In genomic region chr17:27777823-27778222, GRCm38 (mm10) we compare ENCODE assay signal across 13 mouse cellular contexts. TPM values are rescaled to one million over a fixed set of nuclear protein-coding genes. Genes with fewer than 3 reads are reported as not detected.
DNase-seq lines count a peak whose midpoint lies in the region; ATAC-seq and TF ChIP-seq lines count a peak whose summit lies in the region.
"Had no signal": no experiment of that assay in that cellular context is flagged by ENCODE, and none has a peak within 500 bp of the region (broad histone marks: within the 10 kb centered on the region; RNA-seq: fewer than 3 reads in every experiment).

No protein-coding gene starts in this region.

- peak overlapping the region; percentile 10 for H3K9ac ChIP-seq in liver, embryonic 14.5 days (replicated peaks)
- no peak overlapping the region for H3K9ac ChIP-seq in hindbrain, postnatal 0 days (replicated peaks; ENCODE audit: low read length)
- H3K9ac ChIP-seq in kidney, embryonic 15.5 days = no peak overlapping the region
- H3K9ac ChIP-seq: limb, embryonic 12.5 days; midbrain, embryonic 15.5 days had no signal

- peak; percentile 80 for ATAC-seq in liver, embryonic 14.5 days (ENCODE audit: insufficient read depth)
- ATAC-seq in megakaryocyte-erythroid progenitor cell, adult 5-6 weeks (replicated peaks; ENCODE audit: low FRiP score, low TSS enrichment, poor library complexity, severe bottlenecking) = 0 out of 2 replicates have a peak, but pooled peaks have one; percentile 12
- no peak for ATAC-seq in hindbrain, postnatal 0 days
- ATAC-seq in kidney, embryonic 15.5 days (replicated peaks; ENCODE audit: low FRiP score) = no peak
- ATAC-seq: forebrain, embryonic 16.5 days; midbrain, embryonic 15.5 days had no signal

- peak overlapping the region; percentile 42 for H3K4me2 ChIP-seq in liver, embryonic 14.5 days (ENCODE audit: low read depth)
- no peak overlapping the region for H3K4me2 ChIP-seq in hindbrain, postnatal 0 days (ENCODE audit: low read depth, low read length)
- H3K4me2 ChIP-seq in kidney, embryonic 15.5 days = no peak overlapping the region
- H3K4me2 ChIP-seq: limb, embryonic 12.5 days; midbrain, embryonic 15.5 days had no signal

- H3K27me3 ChIP-seq in liver, embryonic 14.5 days (ENCODE audit: control insufficient read depth, insufficient read depth, low read length) = no peaks in the 10 kb centered on the region
- no peaks in the 10 kb centered on the region for H3K27me3 ChIP-seq in hindbrain, postnatal 0 days (ENCODE audit: insufficient read depth, low read length)
- H3K27me3 ChIP-seq in kidney, embryonic 15.5 days = no peaks in the 10 kb centered on the region
- H3K27me3 ChIP-seq: limb, embryonic 12.5 days; midbrain, embryonic 15.5 days had no signal

- H3K4me3 ChIP-seq in liver, embryonic 14.5 days (ENCODE audit: insufficient read depth in 1 of 2, low read depth in 2 of 2, low read length in 2 of 2) = peak overlapping the region; percentile 1 to 57
- H3K4me3 ChIP-seq in hindbrain, postnatal 0 days (ENCODE audit: low read length) = no peak overlapping the region
- H3K4me3 ChIP-seq in kidney, embryonic 15.5 days (replicated peaks) = no peak overlapping the region
- H3K4me3 ChIP-seq: layer of hippocampus, adult 2 months; limb, embryonic 12.5 days; midbrain, embryonic 15.5 days had no signal

- peak; percentile 84 for DNase-seq in 416B (ENCODE audit: low read depth)
- DNase-seq in c-Kit-negative CD71-positive TER-119-positive erythroid progenitor cells, embryonic 14.5 days (ENCODE audit: low read depth, low spot score) = peak; percentile 62
- peak; percentile 65 to 66 (median 65) for DNase-seq in liver, embryonic 14.5 days (ENCODE audit: low read depth in 3 of 3, low spot score in 3 of 3)
- no peak for DNase-seq in hindbrain, postnatal 0 days (ENCODE audit: low spot score)
- no peak for DNase-seq in neural tube, embryonic 10.5 days (ENCODE audit: extremely low spot score, low spot score)
- DNase-seq in B cell, adult 2 months = no peak
- DNase-seq: right cerebral cortex, postnatal 4 days had no signal

- peaks cover 39 to 45% of the 10 kb centered on the region in 2 experiments for H3K4me1 ChIP-seq in liver, embryonic 14.5 days (replicated peaks; ENCODE audit: control insufficient read depth in 2 of 2, insufficient read depth in 2 of 2, low read length in 1 of 2)
- H3K4me1 ChIP-seq in hindbrain, postnatal 0 days (ENCODE audit: insufficient read depth, low read length) = no peaks in the 10 kb centered on the region
- 0 out of 2 replicates have a peak, but pooled peaks cover 8% of the 10 kb centered on the region for H3K4me1 ChIP-seq in kidney, embryonic 15.5 days
- H3K4me1 ChIP-seq: midbrain, embryonic 15.5 days had no signal

- peaks cover 4% of the 10 kb centered on the region; the same call in 1 of the 2 replicates for H3K36me3 ChIP-seq in liver, embryonic 14.5 days (replicated peaks; ENCODE audit: control insufficient read depth, insufficient read depth, low read depth)
- peaks cover 13% of the 10 kb centered on the region; the same call in 1 of the 2 replicates for H3K36me3 ChIP-seq in hindbrain, postnatal 0 days (ENCODE audit: insufficient read depth, low read length)
- peaks cover 42% of the 10 kb centered on the region for H3K36me3 ChIP-seq in kidney, embryonic 15.5 days
- H3K36me3 ChIP-seq: midbrain, embryonic 15.5 days had no signal

- no peaks in the 10 kb centered on the region for H3K9me3 ChIP-seq in liver, embryonic 14.5 days (ENCODE audit: control insufficient read depth, low read length)
- H3K9me3 ChIP-seq in hindbrain, postnatal 0 days (ENCODE audit: low read length) = no peaks in the 10 kb centered on the region
- no peaks in the 10 kb centered on the region for H3K9me3 ChIP-seq in kidney, embryonic 15.5 days (replicated peaks)
- H3K9me3 ChIP-seq: limb, embryonic 12.5 days; midbrain, embryonic 15.5 days had no signal

- peak; percentile 34; the same call in 1 of the 2 replicates for TF ChIP-seq EP300 in liver, embryonic 14.5 days (IDR thresholded peaks at IDR 0.05; ENCODE audit: low read depth)

- TF ChIP-seq CTCF in liver, embryonic 14.5 days (IDR thresholded peaks at IDR 0.05; ENCODE audit: low read depth) = no peak
- no peak for TF ChIP-seq CTCF in hindbrain, postnatal 0 days (IDR thresholded peaks at IDR 0.05; ENCODE audit: low read depth)

- whole genome bisulfite sequencing in liver, embryonic 14.5 days (ENCODE audit: insufficient replicate concordance) = 16% methylated on average over 6 of the region's 6 CpGs
- WGBS in hindbrain, postnatal 0 days = 86% methylated on average over 6 of the region's 6 CpGs
- 73% methylated on average over 6 of the region's 6 CpGs for WGBS in kidney, embryonic 15.5 days

- H3K27ac ChIP-seq in liver, embryonic 14.5 days = peak overlapping the region; percentile 54
- no peak overlapping the region for H3K27ac ChIP-seq in hindbrain, postnatal 0 days
- H3K27ac ChIP-seq in kidney, embryonic 15.5 days = no peak overlapping the region
- H3K27ac ChIP-seq: layer of hippocampus, adult 2 months; limb, embryonic 12.5 days; midbrain, embryonic 15.5 days had no signal

RNA-seq across cellular contexts. Expression of gene D17Wsu92e, which starts 42.6 kb away (rescaled TPM):
- 20.6 and 24.2 TPM in 2 replicates for polyA plus RNA-seq in liver, embryonic 14.5 days (2012; rRNA removed)
- polyA plus RNA-seq in liver, embryonic 14.5 days (2014; fragmentation: Nextera tagmentation; extraction: Ambion mirVana) = 10.7 and 14.1 TPM in 2 replicates
- total RNA-seq in megakaryocyte-erythroid progenitor cell, adult 5-6 weeks (2014; fragmentation: Nextera tagmentation) = 66.2 and 76.6 TPM in 2 replicates
- total RNA-seq in megakaryocyte-erythroid progenitor cell, adult 5-6 weeks (2017) = 90.1 and 90.5 TPM in 2 replicates
- total RNA-seq in hindbrain, postnatal 0 days (2014; rRNA removed) = 73.4 and 89.6 TPM in 2 replicates
- 10.3 and 10.5 TPM in 2 replicates for polyA plus RNA-seq in hindbrain, postnatal 0 days (2015; fragmentation: Nextera tagmentation; extraction: Ambion mirVana)
- 16.7 and 16.8 TPM in 2 replicates for polyA plus RNA-seq in kidney, embryonic 15.5 days (2015; fragmentation: Nextera tagmentation; extraction: Ambion mirVana)

RNA-seq across cellular contexts. Expression of gene Spdef, which starts 49.1 kb away (rescaled TPM):
- not detected in 2 replicates for polyA plus RNA-seq in liver, embryonic 14.5 days (2012; rRNA removed)
- not detected in 2 replicates for polyA plus RNA-seq in liver, embryonic 14.5 days (2014; fragmentation: Nextera tagmentation; extraction: Ambion mirVana)
- not detected in 2 replicates for total RNA-seq in megakaryocyte-erythroid progenitor cell, adult 5-6 weeks (2014; fragmentation: Nextera tagmentation)
- not detected in 2 replicates for total RNA-seq in megakaryocyte-erythroid progenitor cell, adult 5-6 weeks (2017)
- 2.1 TPM in 2 replicates for total RNA-seq in hindbrain, postnatal 0 days (2014; rRNA removed)
- 1.7 and 1.8 TPM in 2 replicates for polyA plus RNA-seq in hindbrain, postnatal 0 days (2015; fragmentation: Nextera tagmentation; extraction: Ambion mirVana)
- 0.16 and 1.4 TPM in 2 replicates for polyA plus RNA-seq in kidney, embryonic 15.5 days (2015; fragmentation: Nextera tagmentation; extraction: Ambion mirVana)

Comparison
In these comparisons a context has a peak if more than half of its experiments do, and no peak if none do; other contexts are left out.
1. DNase-seq: peak in 416B (single experiment), c-Kit-negative CD71-positive TER-119-positive erythroid progenitor cells, embryonic 14.5 days (single experiment) and liver, embryonic 14.5 days (3 of 3); none in hindbrain, postnatal 0 days (single experiment), neural tube, embryonic 10.5 days (single experiment) and B cell, adult 2 months (0 of 2).
2. ATAC-seq: peak in liver, embryonic 14.5 days (single experiment) and megakaryocyte-erythroid progenitor cell, adult 5-6 weeks (single experiment); none in hindbrain, postnatal 0 days (single experiment) and kidney, embryonic 15.5 days (single experiment).
3. H3K4me3 ChIP-seq: peak in liver, embryonic 14.5 days (2 of 2); none in hindbrain, postnatal 0 days (single experiment) and kidney, embryonic 15.5 days (single experiment).